Mouse (Mus musculus) thymus, postnatal 0 days (tissue): ENCODE measurements at regions not wholly inside any gene's neighbourhood (a gene's known extent, or its start where the extent isn't known, plus 50 kb on each side); places are given as distances from the start of the nearest gene placed in this dataset.

Source experiments
- DNase-seq: peaks from one replicate; pipeline ENCODE4 v3.0.0-alpha.2; 2015; ENCODE audit warnings: low spot score

- DNase-seq: no peak
Measured at GRCm38 (mm10) chr15:51092936-51093335, 2791.8 kb upstream of the Gm7489 start.

GRCm38 (mm10) chr15:51103948-51104347 is 2780.8 kb upstream of the Gm7489 start:
- DNase-seq: no peak

GRCm38 (mm10) chr15:51104362-51104761 is 2780.3 kb upstream of the Gm7489 start:
- no peak for DNase-seq

GRCm38 (mm10) chr15:51104796-51105195 is 2779.9 kb upstream of the Gm7489 start:
- DNase-seq: no peak

- no peak for DNase-seq
Measured at GRCm38 (mm10) chr15:51105359-51106008, 2779.2 kb upstream of the Gm7489 start.

- DNase-seq: no peak
Measured at GRCm38 (mm10) chr15:51110186-51110585, 2774.5 kb upstream of the Gm7489 start.

GRCm38 (mm10) chr15:51125896-51126295 is 2758.8 kb upstream of the Gm7489 start:
- DNase-seq: no peak

GRCm38 (mm10) chr15:51131017-51131416 is 2753.7 kb upstream of the Gm7489 start:
- no peak for DNase-seq

- no peak for DNase-seq
Measured at GRCm38 (mm10) chr15:51136121-51136520, 2748.6 kb upstream of the Gm7489 start.

- DNase-seq: no peak
Measured at GRCm38 (mm10) chr15:51139507-51139906, 2745.2 kb upstream of the Gm7489 start.

- DNase-seq: no peak
Measured at GRCm38 (mm10) chr15:51173976-51174620, 2710.6 kb upstream of the Gm7489 start.

- DNase-seq: no peak
Measured at GRCm38 (mm10) chr15:51176466-51176865, 2708.2 kb upstream of the Gm7489 start.

- no peak for DNase-seq
Measured at GRCm38 (mm10) chr15:51189134-51189533, 2695.6 kb upstream of the Gm7489 start.

- DNase-seq: no peak
Measured at GRCm38 (mm10) chr15:51197466-51198158, 2687.1 kb upstream of the Gm7489 start.

GRCm38 (mm10) chr15:51203351-51203750 is 2681.4 kb upstream of the Gm7489 start:
- no peak for DNase-seq

- no peak for DNase-seq
Measured at GRCm38 (mm10) chr15:51206050-51206449, 2678.7 kb upstream of the Gm7489 start.

- DNase-seq: no peak
Measured at GRCm38 (mm10) chr15:51206773-51207172, 2677.9 kb upstream of the Gm7489 start.

GRCm38 (mm10) chr15:51234873-51235272 is 2649.8 kb upstream of the Gm7489 start:
- DNase-seq: no peak

- DNase-seq: no peak
Measured at GRCm38 (mm10) chr15:51244596-51244995, 2640.1 kb upstream of the Gm7489 start.

- no peak for DNase-seq
Measured at GRCm38 (mm10) chr15:51247259-51247658, 2637.4 kb upstream of the Gm7489 start.

GRCm38 (mm10) chr15:51248034-51248788 is 2636.5 kb upstream of the Gm7489 start:
- DNase-seq: no peak

- no peak for DNase-seq
Measured at GRCm38 (mm10) chr15:51248789-51249040, 2636.0 kb upstream of the Gm7489 start.
